Mouse (Mus musculus): ENCODE measurements around the gene Coq8a.

- no peak for TF ChIP-seq POLR2A (IDR thresholded peaks at IDR 0.05; ENCODE audit: borderline replicate concordance, low read depth, low read length)
- no peak for TF ChIP-seq CTCF (IDR thresholded peaks at IDR 0.05; ENCODE audit: low read depth, low read length)
Measured at GRCm38 (mm10) chr1:180196508-180196907, 2.9 kb downstream of the Coq8a start.
